Mouse (Mus musculus) CH12.LX (cell line): ENCODE results near the gene Trip12. TPM values are rescaled to one million over a fixed set of nuclear protein-coding genes. Genes with fewer than 3 reads are reported as not detected.

ENCODE experiments used
- DNase-seq: peaks from one replicate; pipeline ENCODE4 v3.0.0-alpha.2; 2013; ENCODE audit errors: extremely low read depth
- H3K27ac ChIP-seq: 2 replicates; pipeline ENCODE4 v1.5.1; 2012; ENCODE audit warnings: low read depth, mild to moderate bottlenecking, control low read depth, moderate library complexity; ENCODE audit not compliant: insufficient read depth
- H3K27me3 ChIP-seq: replicated peaks from 2 replicates; pipeline ENCODE3; 2012; ENCODE audit warnings: inconsistent platforms
- H3K36me3 ChIP-seq, 2 experiments: replicated peaks in 1 of 2; 2 replicates each; pipeline versions ENCODE3 to v1.6.1; 2012; ENCODE audit warnings: inconsistent platforms in 1 of 2, low read length in 1 of 2, mild to moderate bottlenecking in 1 of 2, mixed read lengths in 1 of 2, moderate library complexity in 1 of 2; ENCODE audit not compliant: control insufficient read depth in 1 of 2, insufficient read depth in 1 of 2
- H3K4me1 ChIP-seq, 2 experiments: 2 replicates each; pipeline ENCODE4 v1.6.1; 2012; ENCODE audit warnings: inconsistent platforms in 1 of 2, moderate library complexity in 1 of 2; ENCODE audit not compliant: insufficient read depth in 2 of 2, control insufficient read depth in 1 of 2
- H3K4me2 ChIP-seq: 2 replicates; pipeline ENCODE4 v1.6.1; 2012; ENCODE audit warnings: low read depth, mild to moderate bottlenecking, control low read depth; ENCODE audit not compliant: poor library complexity, insufficient read depth, severe bottlenecking
- H3K4me3 ChIP-seq, 3 experiments: fragments of 150-350 bp in 1 of 3; sonication (generic) in 1 of 3; replicated peaks in 1 of 3; 2 replicates each; pipeline versions ENCODE3 to v1.5.1; 2011 to 2012; ENCODE audit warnings: low read depth in 2 of 3, low read length in 2 of 3, mild to moderate bottlenecking in 2 of 3, moderate library complexity in 2 of 3, control low read depth in 1 of 3, improper control_type of control experiment in 1 of 3, inconsistent platforms in 1 of 3, mixed read lengths in 1 of 3; ENCODE audit not compliant: poor library complexity in 1 of 3
- H3K79me2 ChIP-seq: replicated peaks from 2 replicates; pipeline ENCODE4 v1.6.1; 2012; ENCODE audit warnings: mild to moderate bottlenecking, moderate library complexity; ENCODE audit not compliant: control insufficient read depth, poor library complexity, insufficient read depth, severe bottlenecking; ENCODE audit errors: extremely low read depth
- H3K9ac ChIP-seq: 2 replicates; pipeline ENCODE4 v1.6.1; 2012; ENCODE audit warnings: low read depth, mild to moderate bottlenecking, control low read depth, moderate library complexity; ENCODE audit not compliant: insufficient read depth
- H3K9me3 ChIP-seq: replicated peaks from 2 replicates; pipeline ENCODE3; 2012; ENCODE audit warnings: low read length, inconsistent platforms, mixed read lengths
- BHLHE40 ChIP-seq: IDR thresholded peaks from 2 replicates; pipeline ENCODE4 v1.6.1; 2011; ENCODE audit warnings: mild to moderate bottlenecking, low read depth, low read length, improper control_type of control experiment
- CHD1 ChIP-seq: IDR thresholded peaks from 2 replicates; pipeline ENCODE4 v1.6.1; 2012; ENCODE audit warnings: low read depth, low read length, improper control_type of control experiment, inconsistent platforms
- E2F4 ChIP-seq: IDR thresholded peaks from 2 replicates; pipeline ENCODE4 v1.6.1; 2011; ENCODE audit warnings: low read depth, low read length, improper control_type of control experiment; ENCODE audit not compliant: insufficient replicate concordance
- EP300 ChIP-seq: IDR thresholded peaks from 2 replicates; pipeline ENCODE4 v1.6.1; 2011; ENCODE audit warnings: low read length, improper control_type of control experiment
- GABPA ChIP-seq: IDR thresholded peaks from 2 replicates; pipeline ENCODE4 v1.6.1; 2012; ENCODE audit warnings: low read depth, low read length, improper control_type of control experiment, inconsistent platforms; ENCODE audit not compliant: insufficient replicate concordance
- HCFC1 ChIP-seq: IDR thresholded peaks from 2 replicates; pipeline ENCODE4 v1.6.1; 2012; ENCODE audit warnings: low read depth, mild to moderate bottlenecking, inconsistent platforms, low read length, improper control_type of control experiment
- JUND ChIP-seq: conservative IDR thresholded peaks from 2 replicates; pipeline ENCODE4 v1.6.1; 2011; ENCODE audit warnings: low read depth, low read length, improper control_type of control experiment
- KAT2A ChIP-seq: IDR thresholded peaks from 2 replicates; pipeline ENCODE4 v1.6.1; 2012; ENCODE audit warnings: low read length, improper control_type of control experiment, inconsistent platforms; ENCODE audit not compliant: insufficient replicate concordance
- MAFK ChIP-seq: IDR thresholded peaks from 2 replicates; pipeline ENCODE4 v1.6.1; 2011; ENCODE audit warnings: low read length, improper control_type of control experiment; ENCODE audit not compliant: insufficient replicate concordance
- MAX ChIP-seq: IDR thresholded peaks from 2 replicates; pipeline ENCODE4 v1.6.1; 2011; ENCODE audit warnings: low read length, improper control_type of control experiment
- MAZ ChIP-seq: IDR thresholded peaks from 2 replicates; pipeline ENCODE4 v1.6.1; 2012; ENCODE audit warnings: low read depth, mild to moderate bottlenecking, inconsistent platforms, low read length, improper control_type of control experiment, moderate library complexity
- MEF2A ChIP-seq: IDR thresholded peaks from 2 replicates; pipeline ENCODE4 v1.6.1; 2014; ENCODE audit warnings: low read depth, mild to moderate bottlenecking, inconsistent platforms, low read length, improper control_type of control experiment, borderline replicate concordance
- MXI1 ChIP-seq: IDR thresholded peaks from 2 replicates; pipeline ENCODE4 v1.6.1; 2011; ENCODE audit warnings: mild to moderate bottlenecking, low read depth, low read length, improper control_type of control experiment
- PAX5 ChIP-seq: IDR thresholded peaks from 2 replicates; pipeline ENCODE4 v1.6.1; 2012; ENCODE audit warnings: low read length, inconsistent platforms, mixed read lengths
- POLR2A ChIP-seq: IDR thresholded peaks from 2 replicates; pipeline ENCODE4 v1.6.1; 2011; ENCODE audit warnings: low read depth, mild to moderate bottlenecking, improper control_type of control experiment, low read length
- SIN3A ChIP-seq: IDR thresholded peaks from 2 replicates; pipeline ENCODE4 v1.6.1; 2012; ENCODE audit warnings: low read length, improper control_type of control experiment, inconsistent platforms
- TBP ChIP-seq: conservative IDR thresholded peaks from 2 replicates; pipeline ENCODE4 v1.6.1; 2011; ENCODE audit warnings: low read depth, low read length, improper control_type of control experiment
- USF1 ChIP-seq: IDR thresholded peaks from 2 replicates; pipeline ENCODE4 v1.6.1; 2014; ENCODE audit warnings: low read depth, mild to moderate bottlenecking, inconsistent platforms, low read length, improper control_type of control experiment
- USF2 ChIP-seq: conservative IDR thresholded peaks from 2 replicates; pipeline ENCODE4 v1.6.1; 2011; ENCODE audit warnings: low read depth, low read length, improper control_type of control experiment
- ZC3H11A ChIP-seq: IDR thresholded peaks from 2 replicates; pipeline ENCODE4 v1.6.1; 2012; ENCODE audit warnings: low read depth, mild to moderate bottlenecking, inconsistent platforms, low read length, improper control_type of control experiment
- ZKSCAN1 ChIP-seq: IDR thresholded peaks from 2 replicates; pipeline ENCODE4 v1.6.1; 2012; ENCODE audit warnings: low read depth, inconsistent platforms, low read length, improper control_type of control experiment, borderline replicate concordance
- ZMIZ1 ChIP-seq: IDR thresholded peaks from 2 replicates; pipeline ENCODE4 v1.6.1; 2012; ENCODE audit warnings: low read depth, mild to moderate bottlenecking, inconsistent platforms, low read length, improper control_type of control experiment
- dilution Hi-C: fragments of 300-500 bp; cut with MboI; formaldehyde crosslinking; loops from 2 replicates; pipeline ENCODE4 v1.14.3; 2020; ENCODE audit warnings: low sequenced_read_pairs; ENCODE audit not compliant: extremely low pct_unique_long_range_greater_than_20kb, extremely low pct_ligation_motif_present
- in situ Hi-C: fragments of 300-500 bp; cut with MboI; formaldehyde crosslinking; loops from 3 replicates; pipeline ENCODE4 v1.14.3; 2019; ENCODE audit warnings: low sequenced_read_pairs, low pct_ligation_motif_present, low pct_unique_long_range_greater_than_20kb, mixed read lengths
- polyA plus RNA-seq: library from polyadenylated mRNA; unstranded; fragments of >175 nt; gene quantifications from 2 replicates; pipeline ENCODE4 v1.2.1, GENCODE M21; 2012; ENCODE audit warnings: low read depth; ENCODE audit not compliant: insufficient read length
- total RNA-seq, 2 experiments: library from RNA; depleted of rRNA; stranded (reverse); fragments of 300-350 nt in 1 of 2; fragments of >200 nt in 1 of 2; gene quantifications; 2 replicates each; pipeline ENCODE4 v1.2.3; 2012 to 2014

Trip12 gene
- total and polyA plus RNA-seq, 3 experiments, result 75.6 to 93.8 (median 90.2) TPM

DNA sequence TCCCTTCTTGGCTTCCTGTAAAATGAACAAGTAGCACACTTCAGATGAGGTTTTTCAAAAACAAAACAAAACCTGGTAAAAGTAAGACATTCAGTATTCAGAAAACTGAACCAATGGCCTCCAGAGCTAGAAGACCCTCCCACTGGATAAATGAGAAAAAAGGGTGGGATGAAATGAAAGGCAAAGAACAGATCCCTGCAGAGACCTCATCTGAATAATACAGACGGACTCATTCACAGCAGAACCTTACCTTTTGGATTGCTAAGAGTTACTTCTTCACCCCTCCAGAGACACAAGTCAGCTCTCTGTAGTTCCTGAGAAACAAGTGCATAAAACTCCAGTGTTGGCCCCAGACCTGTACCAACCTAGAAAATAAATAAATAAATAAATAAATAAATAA lies 108.6 kb downstream of the Trip12 start:
- Histone ChIP-seq H3K4me1 (no peaks in the 10 kb centered on the region), H3K27me3 (no peaks in the 10 kb centered on the region)
- in situ Hi-C loops, result no loop called here

DNA sequence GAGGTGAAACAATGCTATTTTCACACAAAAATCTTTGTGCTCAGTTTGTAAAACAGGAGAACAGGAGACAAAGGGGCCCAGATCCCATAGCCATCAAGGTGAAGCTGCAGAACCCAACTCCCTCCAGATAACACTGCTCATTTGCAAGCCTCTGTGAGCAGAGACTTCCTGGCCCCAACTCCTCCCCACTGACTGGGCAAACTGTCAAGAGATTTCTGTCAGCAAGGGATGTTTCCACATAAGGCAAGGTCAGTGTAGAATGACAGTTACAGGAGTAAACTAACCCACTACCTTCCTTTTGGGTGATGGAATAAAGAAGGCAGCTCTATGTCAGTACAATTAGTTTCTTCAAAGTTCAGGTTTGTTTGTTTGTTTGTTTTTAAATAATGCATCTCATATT lies 117.5 kb downstream of the Trip12 start:
- peaks cover 14 to 58% of the 10 kb centered on the region in 2 experiments for H3K36me3 ChIP-seq
- H3K4me3 ChIP-seq, result no peak overlapping the region
- no peak overlapping the region for H3K4me2 ChIP-seq
- H3K4me1 ChIP-seq, result peaks cover 0 to 5% of the 10 kb centered on the region in 2 experiments; a peak in 1 of 4 replicates
- no peak overlapping the region for H3K27ac ChIP-seq
- no peak overlapping the region for H3K9ac ChIP-seq
- H3K27me3 ChIP-seq, result no peaks in the 10 kb centered on the region
- no peaks in the 10 kb centered on the region for H3K79me2 ChIP-seq
- in situ Hi-C loops, result loop anchor here (10.0 kb wide), 1 partner anchor 152 kb away; no protein-coding TSS in a partner anchor
- DNase-seq, result no peak
- TF ChIP-seq SIN3A (no peak), MAZ (no peak), ZMIZ1 (no peak), EP300 (no peak), TBP (no peak), JUND (no peak), MEF2A (no peak), CHD1 (no peak), BHLHE40 (no peak), KAT2A (no peak), GABPA (no peak), MAX (no peak), PAX5 (no peak), MAFK (no peak), ZC3H11A (no peak), USF1 (no peak), E2F4 (no peak), HCFC1 (no peak)
- H3K9me3 ChIP-seq, result no peaks in the 10 kb centered on the region
- dilution Hi-C loops, result no loop called here

More for the DNA sequence above, 108.6 kb downstream of the Trip12 start:
- Histone ChIP-seq H3K4me3 (no peak overlapping the region), H3K36me3 (peaks cover 25 to 72% of the 10 kb centered on the region in 2 experiments), H3K79me2 (no peaks in the 10 kb centered on the region; the same call in 1 of the 2 replicates), H3K4me2 (no peak overlapping the region), H3K27ac (no peak overlapping the region), H3K9ac (no peak overlapping the region), H3K9me3 (no peaks in the 10 kb centered on the region)
- TF ChIP-seq POLR2A, result no peak
- TF ChIP-seq MAFK, result no peak
- TF ChIP-seq ZC3H11A, result no peak
- TF ChIP-seq USF2, result no peak
- no peak for TF ChIP-seq MXI1
- no peak for TF ChIP-seq ZKSCAN1
- DNase-seq, result no peak
- dilution Hi-C loops, result no loop called here
